Mouse (Mus musculus) erythroblast, embryonic 14.5 days (primary cell): Measurements from ENCODE around the gene Cish. TPM values are rescaled to one million over a fixed set of nuclear protein-coding genes. Genes with fewer than 3 reads are reported as not detected.

Source experiments
- H3K27me3 ChIP-seq: 2 replicates; pipeline ENCODE4 v1.6.1; 2012; ENCODE audit warnings: inconsistent platforms; ENCODE audit not compliant: control insufficient read depth
- H3K36me3 ChIP-seq: 2 replicates; pipeline ENCODE4 v1.6.1; 2012; ENCODE audit warnings: mild to moderate bottlenecking, inconsistent platforms; ENCODE audit not compliant: control insufficient read depth
- H3K4me1 ChIP-seq: 2 replicates; pipeline ENCODE4 v1.6.1; 2012; ENCODE audit warnings: inconsistent platforms; ENCODE audit not compliant: control insufficient read depth
- H3K4me3 ChIP-seq: replicated peaks from 2 replicates; pipeline ENCODE3; 2012; ENCODE audit warnings: moderate library complexity, mild to moderate bottlenecking, inconsistent platforms
- H3K9me3 ChIP-seq: 2 replicates; pipeline ENCODE4 v1.6.1; 2012; ENCODE audit warnings: low read length, inconsistent platforms, mixed read lengths; ENCODE audit not compliant: control insufficient read depth
- GATA1 ChIP-seq: IDR thresholded peaks from 2 replicates; pipeline ENCODE4 v1.6.1; 2012; ENCODE audit warnings: low read length, inconsistent platforms, mixed read lengths
- TAL1 ChIP-seq: IDR thresholded peaks from 3 replicates; pipeline ENCODE4 v1.6.1; 2012; ENCODE audit warnings: low read length, inconsistent platforms, mixed read lengths
- polyA plus RNA-seq: library from polyadenylated mRNA; stranded (reverse); fragments of >175 nt; gene quantifications from 2 replicates; pipeline ENCODE4 v1.2.3, GENCODE M21; 2012

Gene Cish
- polyA plus RNA-seq, 1 experiment: 4.1 TPM

GRCm38 (mm10) chr9:107272284-107272683 is 23.5 kb upstream of the Cish start:
- Histone ChIP-seq H3K9me3 (no peaks in the 10 kb centered on the region), H3K4me1 (no peaks in the 10 kb centered on the region), H3K27me3 (no peaks in the 10 kb centered on the region), H3K36me3 (no peaks in the 10 kb centered on the region), H3K4me3 (no peak overlapping the region)
- no peak for TF ChIP-seq TAL1
- no peak for TF ChIP-seq GATA1

GRCm38 (mm10) chr9:107273184-107273583 is 22.6 kb upstream of the Cish start:
- TF ChIP-seq TAL1: no peak
- TF ChIP-seq GATA1: no peak
- H3K9me3 ChIP-seq: no peaks in the 10 kb centered on the region
- H3K4me3 ChIP-seq: no peak overlapping the region
- no peaks in the 10 kb centered on the region for H3K36me3 ChIP-seq
- no peaks in the 10 kb centered on the region for H3K4me1 ChIP-seq
- no peaks in the 10 kb centered on the region for H3K27me3 ChIP-seq

DNA sequence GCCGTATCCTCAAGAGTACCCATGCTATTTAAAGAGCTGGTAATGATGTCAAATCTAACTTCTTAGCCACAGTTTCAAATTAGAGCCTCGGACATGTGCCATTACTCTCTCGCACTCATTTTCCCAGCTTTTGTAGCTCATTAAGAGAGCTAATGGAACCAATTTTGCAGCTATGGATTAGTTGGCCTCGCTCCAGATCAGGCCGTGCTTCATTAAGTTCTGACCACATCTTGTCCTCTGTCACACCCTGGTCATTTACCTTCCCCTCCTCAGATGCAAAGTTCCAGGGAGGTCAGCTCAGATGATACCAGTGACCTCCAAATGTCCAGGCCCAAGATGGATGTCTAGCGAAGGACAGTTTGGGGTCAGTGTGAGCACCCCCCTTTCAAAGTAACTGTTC is 21.1 kb upstream of the Cish start:
- no peaks in the 10 kb centered on the region for H3K27me3 ChIP-seq
- H3K9me3 ChIP-seq: no peaks in the 10 kb centered on the region
- H3K36me3 ChIP-seq: no peaks in the 10 kb centered on the region
- 0 out of 2 replicates have a peak, but pooled peaks cover 1% of the 10 kb centered on the region for H3K4me1 ChIP-seq
- no peak for TF ChIP-seq GATA1
- no peak for TF ChIP-seq TAL1
- H3K4me3 ChIP-seq: no peak overlapping the region

DNA sequence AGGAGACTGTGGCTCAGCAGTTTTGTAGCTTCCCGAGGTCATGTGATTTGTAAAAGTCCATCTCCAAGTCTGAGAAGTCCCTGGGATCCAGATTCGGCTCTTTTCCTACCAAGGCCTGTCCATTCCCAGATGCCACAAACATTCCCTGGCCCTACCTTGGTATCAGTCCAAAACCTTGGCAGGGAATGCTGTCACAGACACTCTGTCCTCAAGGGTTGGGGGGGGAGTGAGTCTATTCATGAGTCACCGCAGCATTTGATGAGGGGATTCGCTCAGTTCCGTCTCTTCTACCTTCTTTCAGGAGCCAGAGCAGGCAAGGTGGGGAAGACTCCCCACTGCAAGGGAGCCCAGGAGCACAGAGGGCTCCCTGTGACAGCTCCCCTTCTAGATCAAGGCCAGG is 20.1 kb upstream of the Cish start:
- no peaks in the 10 kb centered on the region for H3K9me3 ChIP-seq
- H3K4me1 ChIP-seq: 0 out of 2 replicates have a peak, but pooled peaks cover 1% of the 10 kb centered on the region
- H3K27me3 ChIP-seq: no peaks in the 10 kb centered on the region
- no peak for TF ChIP-seq GATA1
- TF ChIP-seq TAL1: no peak
- H3K4me3 ChIP-seq: no peak overlapping the region
- no peaks in the 10 kb centered on the region for H3K36me3 ChIP-seq

DNA sequence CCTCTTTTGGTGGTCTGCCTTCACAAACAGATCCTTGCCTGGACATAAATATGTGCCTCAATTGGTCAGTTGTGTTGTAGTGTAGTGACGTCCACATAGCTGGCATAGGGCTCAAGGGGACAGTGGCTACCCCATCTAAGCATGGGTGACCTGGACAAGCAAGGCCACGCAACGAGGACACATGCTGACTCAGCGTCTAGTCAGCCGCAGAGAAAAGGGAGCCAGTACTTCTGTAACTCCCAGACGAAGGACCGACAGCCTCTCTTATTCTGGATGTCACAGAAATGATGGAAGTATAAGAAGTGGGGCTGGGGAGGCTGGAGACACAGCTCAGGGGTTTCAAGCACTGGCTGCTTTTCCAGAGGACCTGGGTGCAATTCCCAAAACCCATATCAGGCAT is 18.2 kb upstream of the Cish start:
- Histone ChIP-seq H3K4me3 (no peak overlapping the region), H3K27me3 (no peaks in the 10 kb centered on the region), H3K4me1 (0 out of 2 replicates have a peak, but pooled peaks cover 1% of the 10 kb centered on the region), H3K9me3 (no peaks in the 10 kb centered on the region), H3K36me3 (no peaks in the 10 kb centered on the region)
- TF ChIP-seq TAL1: no peak
- no peak for TF ChIP-seq GATA1

DNA sequence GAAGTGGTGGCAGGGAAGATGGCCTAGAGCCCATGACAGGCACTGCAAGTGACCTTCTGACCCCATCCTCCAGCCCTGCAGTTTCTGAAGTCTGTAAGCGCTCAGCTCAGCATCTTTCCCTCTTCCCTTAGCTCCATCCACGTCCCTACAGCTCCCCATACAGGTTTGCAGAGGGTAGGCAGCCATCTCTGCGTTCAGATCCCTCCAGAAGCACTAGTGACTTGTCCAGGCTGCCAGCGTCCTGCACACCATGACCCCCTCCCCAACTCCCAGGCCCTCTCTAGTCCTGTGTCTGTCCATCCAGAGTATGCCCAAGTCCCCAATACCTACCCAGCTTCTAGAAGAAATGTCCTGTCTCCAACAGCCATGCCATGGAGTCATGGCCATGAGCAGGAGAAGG is 17.7 kb upstream of the Cish start:
- TF ChIP-seq TAL1: no peak
- no peak for TF ChIP-seq GATA1
- H3K4me3 ChIP-seq: no peak overlapping the region
- no peaks in the 10 kb centered on the region for H3K27me3 ChIP-seq
- H3K9me3 ChIP-seq: no peaks in the 10 kb centered on the region
- 0 out of 2 replicates have a peak, but pooled peaks cover 1% of the 10 kb centered on the region for H3K4me1 ChIP-seq
- no peaks in the 10 kb centered on the region for H3K36me3 ChIP-seq

DNA sequence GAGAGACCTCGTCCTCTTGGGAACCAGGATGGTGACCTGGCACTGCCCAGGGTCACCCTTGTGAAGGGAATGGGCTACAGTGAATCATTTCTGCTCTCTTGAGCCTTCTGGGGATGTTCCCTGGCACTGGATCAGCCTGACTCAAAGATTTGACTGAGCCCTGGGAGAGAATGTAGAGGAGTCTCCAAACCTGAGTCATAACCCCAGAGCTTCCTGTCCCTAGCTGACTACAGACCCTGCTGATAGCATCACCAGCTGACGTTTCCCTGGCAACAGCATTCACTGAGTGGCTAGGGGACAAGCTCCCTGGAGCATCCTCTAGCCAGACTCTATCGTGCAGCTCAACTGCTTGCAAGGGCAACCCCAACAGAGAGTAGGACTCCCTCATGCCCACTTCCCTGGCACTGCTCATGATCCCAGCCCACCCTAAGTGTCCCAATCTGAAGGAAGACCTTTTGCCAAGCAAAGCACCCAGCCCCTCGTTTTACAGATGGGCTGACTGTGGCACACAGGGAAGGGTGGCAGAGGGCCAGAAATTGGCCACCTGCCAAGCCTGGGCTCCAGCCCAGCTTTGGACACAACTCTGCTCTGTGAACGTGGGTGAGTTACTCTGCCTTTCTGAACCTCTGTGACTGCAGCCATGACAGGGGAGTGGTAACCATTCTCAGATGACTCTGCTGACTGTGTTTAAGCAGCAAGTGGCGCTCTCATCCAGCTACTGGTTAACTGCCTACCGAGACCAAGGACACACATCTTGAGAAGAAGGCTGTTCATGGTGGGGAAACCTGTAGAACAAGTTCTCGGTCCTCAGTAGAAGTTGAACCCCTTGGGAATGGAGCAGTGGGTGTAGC is 17.1 kb upstream of the Cish start:
- Histone ChIP-seq H3K9me3 (no peaks in the 10 kb centered on the region), H3K4me1 (0 out of 2 replicates have a peak, but pooled peaks cover 1% of the 10 kb centered on the region)

DNA sequence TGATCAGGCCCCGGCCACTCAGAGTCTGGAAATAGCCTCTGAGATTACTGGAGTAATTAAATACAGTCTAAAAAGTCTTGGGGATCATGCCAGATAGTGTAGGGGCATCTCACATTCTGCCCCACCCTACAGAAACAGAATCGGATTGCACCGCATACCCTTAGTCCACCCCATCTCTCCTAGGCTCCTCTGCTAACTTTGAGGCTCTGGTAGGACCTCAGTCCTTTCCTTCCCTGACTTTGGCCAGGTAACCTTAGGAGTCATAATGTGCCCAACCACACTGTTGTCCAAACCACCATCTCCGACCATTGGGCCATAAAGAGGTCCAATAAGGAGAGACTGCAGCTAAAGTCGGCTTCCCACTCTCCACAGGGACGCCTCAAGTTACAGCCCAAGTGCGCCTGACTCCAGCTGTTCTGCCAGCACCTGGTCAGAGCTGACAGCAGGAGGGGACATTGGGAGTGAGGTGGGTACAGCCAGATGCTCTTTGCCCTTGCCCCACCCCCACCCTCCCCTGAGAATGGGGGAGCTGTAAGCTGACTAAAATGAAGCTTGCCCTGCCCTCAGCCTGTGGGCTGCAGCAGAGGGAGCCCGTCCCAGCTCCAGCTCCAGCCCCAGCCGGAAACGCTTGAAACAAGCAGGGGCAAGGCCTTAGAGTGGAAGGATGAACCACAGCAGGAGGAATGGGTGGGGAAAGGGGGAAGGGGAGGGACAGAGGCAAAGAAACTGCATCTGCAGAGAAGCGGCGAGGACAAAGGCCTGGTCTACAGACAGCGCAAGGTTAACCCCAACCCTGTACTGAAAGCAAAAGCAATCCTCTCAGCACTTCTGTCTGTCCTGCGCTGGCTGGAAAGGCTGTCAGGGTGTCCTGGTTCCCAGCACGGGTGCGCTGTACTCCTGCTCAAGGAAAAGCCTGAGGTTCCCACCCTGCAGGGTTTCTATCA is 16.2 kb upstream of the Cish start:
- Histone ChIP-seq H3K4me1 (0 out of 2 replicates have a peak, but pooled peaks cover 1% of the 10 kb centered on the region), H3K36me3 (no peaks in the 10 kb centered on the region), H3K4me3 (no peak overlapping the region)

More for the DNA sequence above, 17.1 kb upstream of the Cish start:
- Histone ChIP-seq H3K27me3 (no peaks in the 10 kb centered on the region), H3K4me3 (no peak overlapping the region), H3K36me3 (no peaks in the 10 kb centered on the region)
- no peak for TF ChIP-seq GATA1
- TF ChIP-seq TAL1: no peak

GRCm38 (mm10) chr9:107280322-107281027 is 15.4 kb upstream of the Cish start:
- Histone ChIP-seq H3K4me1 (peaks cover 3% of the 10 kb centered on the region; the same call in 1 of the 2 replicates), H3K36me3 (no peaks in the 10 kb centered on the region), H3K4me3 (no peak overlapping the region), H3K9me3 (no peaks in the 10 kb centered on the region), H3K27me3 (no peaks in the 10 kb centered on the region)
- no peak for TF ChIP-seq GATA1
- no peak for TF ChIP-seq TAL1

More for the DNA sequence above, 16.2 kb upstream of the Cish start:
- no peak for TF ChIP-seq TAL1
- TF ChIP-seq GATA1: no peak
- no peaks in the 10 kb centered on the region for H3K9me3 ChIP-seq
- H3K27me3 ChIP-seq: no peaks in the 10 kb centered on the region
